Mouse (Mus musculus): ENCODE results near the gene Faap20. TPM values are rescaled to one million over a fixed set of nuclear protein-coding genes. Genes with fewer than 3 reads are reported as not detected.
A peak's percentile ranks its signal among the peaks of the same experiment; 100 is the strongest.

Faap20 gene
- polyA plus RNA-seq, 1 experiment from 2014 or later: 98.6 TPM

- Histone ChIP-seq H3K4me2 (replicated peaks) (no peak overlapping the region), H3K36me3 (peaks cover 18% of the 10 kb centered on the region), H3K27ac (no peak overlapping the region), H3K9ac (no peak overlapping the region), H3K4me3 (no peak overlapping the region), H3K9me3 (replicated peaks) (no peaks in the 10 kb centered on the region), H3K4me1 (peaks cover 8% of the 10 kb centered on the region), H3K27me3 (no peaks in the 10 kb centered on the region)
- 88% methylated on average over 3 of the region's 3 CpGs for WGBS
- ATAC-seq (ENCODE audit: low FRiP score): no peak
Measured at GRCm38 (mm10) chr4:155264521-155265321, 15.1 kb downstream of the Faap20 start.

- Histone ChIP-seq H3K4me1 (peaks cover 8% of the 10 kb centered on the region), H3K27me3 (no peaks in the 10 kb centered on the region), H3K4me3 (no peak overlapping the region), H3K36me3 (peaks cover 18% of the 10 kb centered on the region), H3K9ac (no peak overlapping the region), H3K27ac (no peak overlapping the region), H3K9me3 (replicated peaks) (no peaks in the 10 kb centered on the region), H3K4me2 (replicated peaks) (no peak overlapping the region)
- ATAC-seq (ENCODE audit: low FRiP score): no peak
- 82% methylated on average over 7 of the region's 7 CpGs for WGBS
Measured at GRCm38 (mm10) chr4:155267047-155267543, 17.5 kb downstream of the Faap20 start.

- Histone ChIP-seq H3K27ac (no peak overlapping the region), H3K9ac (no peak overlapping the region), H3K4me3 (no peak overlapping the region), H3K36me3 (peaks cover 12% of the 10 kb centered on the region), H3K27me3 (no peaks in the 10 kb centered on the region), H3K9me3 (replicated peaks) (no peaks in the 10 kb centered on the region), H3K4me2 (replicated peaks) (no peak overlapping the region), H3K4me1 (peaks cover 8% of the 10 kb centered on the region)
- 61% methylated on average over 12 of the region's 12 CpGs for WGBS
- no peak for ATAC-seq (ENCODE audit: low FRiP score)
Measured at GRCm38 (mm10) chr4:155267639-155268175, 18.1 kb downstream of the Faap20 start.

- Histone ChIP-seq H3K36me3 (peaks cover 12% of the 10 kb centered on the region), H3K9me3 (replicated peaks) (no peaks in the 10 kb centered on the region), H3K4me1 (peaks cover 8% of the 10 kb centered on the region), H3K4me3 (no peak overlapping the region), H3K27me3 (no peaks in the 10 kb centered on the region), H3K27ac (no peak overlapping the region), H3K9ac (no peak overlapping the region), H3K4me2 (replicated peaks) (no peak overlapping the region)
- ATAC-seq (ENCODE audit: low FRiP score): no peak
- WGBS: 31% methylated on average over 5 of the region's 5 CpGs
Measured at GRCm38 (mm10) chr4:155268382-155268781, 18.8 kb downstream of the Faap20 start.

GRCm38 (mm10) chr4:155274451-155274850, 24.8 kb downstream of the Faap20 start:
- Histone ChIP-seq H3K9me3 (replicated peaks) (no peaks in the 10 kb centered on the region), H3K36me3 (peaks cover 12% of the 10 kb centered on the region), H3K4me1 (peaks cover 8% of the 10 kb centered on the region), H3K4me3 (no peak overlapping the region), H3K27me3 (no peaks in the 10 kb centered on the region), H3K9ac (no peak overlapping the region), H3K4me2 (replicated peaks) (no peak overlapping the region), H3K27ac (no peak overlapping the region)
- WGBS: 54% methylated on average over 5 of the region's 5 CpGs
- no peak for ATAC-seq (ENCODE audit: low FRiP score)

- Histone ChIP-seq H3K9me3 (replicated peaks) (no peaks in the 10 kb centered on the region), H3K4me3 (no peak overlapping the region), H3K27ac (no peak overlapping the region), H3K4me1 (peaks cover 8% of the 10 kb centered on the region), H3K36me3 (peaks cover 12% of the 10 kb centered on the region), H3K4me2 (replicated peaks) (no peak overlapping the region), H3K9ac (no peak overlapping the region), H3K27me3 (no peaks in the 10 kb centered on the region)
- ATAC-seq (ENCODE audit: low FRiP score): no peak
- WGBS: 75% methylated on average over 3 of the region's 3 CpGs
Measured at GRCm38 (mm10) chr4:155274851-155275250, 25.2 kb downstream of the Faap20 start.

- Histone ChIP-seq H3K36me3 (0 out of 2 replicates have a peak, but pooled peaks cover 3% of the 10 kb centered on the region), H3K9me3 (replicated peaks) (no peaks in the 10 kb centered on the region), H3K4me2 (replicated peaks) (no peak overlapping the region), H3K27ac (no peak overlapping the region), H3K4me3 (no peak overlapping the region), H3K4me1 (peaks cover 32% of the 10 kb centered on the region), H3K9ac (no peak overlapping the region), H3K27me3 (no peaks in the 10 kb centered on the region)
- no peak for ATAC-seq (ENCODE audit: low FRiP score)
- WGBS: 41% methylated on average over 6 of the region's 6 CpGs
Measured at GRCm38 (mm10) chr4:155277963-155278362, 28.4 kb downstream of the Faap20 start.

- no peaks in the 10 kb centered on the region for H3K27me3 ChIP-seq
- no peak overlapping the region for H3K4me2 ChIP-seq (replicated peaks)
- no peaks in the 10 kb centered on the region for H3K9me3 ChIP-seq (replicated peaks)
- no peak overlapping the region for H3K9ac ChIP-seq
- 0 out of 2 replicates have a peak, but pooled peaks cover 3% of the 10 kb centered on the region for H3K36me3 ChIP-seq
- peaks cover 42% of the 10 kb centered on the region for H3K4me1 ChIP-seq
- no peak overlapping the region for H3K27ac ChIP-seq
- 86% methylated on average over 8 of the region's 8 CpGs for WGBS
- no peak overlapping the region for H3K4me3 ChIP-seq
- ATAC-seq (ENCODE audit: low FRiP score): no peak
Measured at GRCm38 (mm10) chr4:155279054-155279453, 29.5 kb downstream of the Faap20 start.

GRCm38 (mm10) chr4:155279926-155280767, 30.5 kb downstream of the Faap20 start:
- WGBS: 76% methylated on average over 16 of the region's 16 CpGs
- Histone ChIP-seq H3K4me3 (no peak overlapping the region), H3K4me1 (peaks cover 48% of the 10 kb centered on the region), H3K27ac (no peak overlapping the region), H3K27me3 (no peaks in the 10 kb centered on the region), H3K4me2 (replicated peaks) (no peak overlapping the region), H3K9ac (no peak overlapping the region), H3K9me3 (replicated peaks) (no peaks in the 10 kb centered on the region), H3K36me3 (0 out of 2 replicates have a peak, but pooled peaks cover 3% of the 10 kb centered on the region)
- peak; percentile 58 for ATAC-seq (ENCODE audit: low FRiP score)

- Histone ChIP-seq H3K4me2 (replicated peaks) (no peak overlapping the region), H3K4me1 (peaks cover 48% of the 10 kb centered on the region), H3K36me3 (0 out of 2 replicates have a peak, but pooled peaks cover 3% of the 10 kb centered on the region), H3K27me3 (no peaks in the 10 kb centered on the region), H3K9me3 (replicated peaks) (no peaks in the 10 kb centered on the region), H3K4me3 (no peak overlapping the region), H3K27ac (no peak overlapping the region), H3K9ac (no peak overlapping the region)
- no peak for ATAC-seq (ENCODE audit: low FRiP score)
- 88% methylated on average over 1 of the region's 1 CpGs for WGBS
Measured at GRCm38 (mm10) chr4:155280768-155281121, 31.1 kb downstream of the Faap20 start.

GRCm38 (mm10) chr4:155281227-155281626, 31.6 kb downstream of the Faap20 start:
- Histone ChIP-seq H3K27me3 (no peaks in the 10 kb centered on the region), H3K9me3 (replicated peaks) (no peaks in the 10 kb centered on the region), H3K4me2 (replicated peaks) (no peak overlapping the region), H3K4me1 (peaks cover 48% of the 10 kb centered on the region), H3K36me3 (0 out of 2 replicates have a peak, but pooled peaks cover 3% of the 10 kb centered on the region), H3K27ac (peak overlapping the region; percentile 60; the same call in 1 of the 2 replicates), H3K4me3 (no peak overlapping the region), H3K9ac (no peak overlapping the region)
- no peak for ATAC-seq (ENCODE audit: low FRiP score)
- 78% methylated on average over 2 of the region's 2 CpGs for WGBS

- no peaks in the 10 kb centered on the region for H3K27me3 ChIP-seq
- no peak for ATAC-seq (ENCODE audit: low FRiP score)
- H3K36me3 ChIP-seq: peaks cover 6% of the 10 kb centered on the region; the same call in 1 of the 2 replicates
- H3K4me2 ChIP-seq (replicated peaks): no peak overlapping the region
- peak overlapping the region; percentile 60 for H3K27ac ChIP-seq
- no peak overlapping the region for H3K9ac ChIP-seq
- 89% methylated on average over 8 of the region's 8 CpGs for WGBS
- H3K4me3 ChIP-seq: no peak overlapping the region
- H3K9me3 ChIP-seq (replicated peaks): no peaks in the 10 kb centered on the region
- H3K4me1 ChIP-seq: peaks cover 48% of the 10 kb centered on the region
Measured at GRCm38 (mm10) chr4:155281652-155282051, 32.0 kb downstream of the Faap20 start.
